Mouse (Mus musculus) heart, embryonic 13.5 days (tissue): ENCODE results near the gene Gmppb. TPM values are rescaled to one million over a fixed set of nuclear protein-coding genes. Genes with fewer than 3 reads are reported as not detected.

ENCODE experiments used
- microRNA-seq: library from miRNA; unstranded; fragments of <30 nt; microRNA quantifications from one replicate; pipeline ENCODE4, GENCODE M21; 2016
- polyA plus RNA-seq: library from polyadenylated mRNA; unstranded; fragments of >200 nt; fragmentation: Nextera tagmentation; extraction: Ambion mirVana; gene quantifications from 2 replicates; pipeline ENCODE4 v1.2.1, GENCODE M21; 2015

Gene Gmppb
- polyA plus RNA-seq, 1 experiment from 2014 or later = 21.4 TPM

Small RNA genes within 50 kb of the gene (microRNA-seq; reads per million reads assigned to microRNA genes)
- not detected for gene Mir7088

Other genes with a start within 250 kb of the Gmppb start
- gene Rbm6, start 176.0 kb upstream of the Gmppb start, polyA plus RNA-seq = 46.5 and 48.4 TPM in 2 replicates
- 8.1 and 9.1 TPM in 2 replicates for gene Mon1a, start 161.1 kb upstream of the Gmppb start, polyA plus RNA-seq
- 2.7 and 4.1 TPM in 2 replicates for gene Mst1r, start 142.4 kb upstream of the Gmppb start, polyA plus RNA-seq
- not detected in 2 replicates for gene Actl11, start 120.8 kb upstream of the Gmppb start, polyA plus RNA-seq
- 0.63 and 1.0 TPM in 2 replicates for gene Camkv, start 113.6 kb upstream of the Gmppb start, polyA plus RNA-seq
- gene Traip, start 99.1 kb upstream of the Gmppb start, polyA plus RNA-seq = 11.9 and 12.4 TPM in 2 replicates
- gene Uba7, start 73.7 kb upstream of the Gmppb start, polyA plus RNA-seq = 31.7 and 35.0 TPM in 2 replicates
- 3.8 and 4.6 TPM in 2 replicates for gene Gm20661, start 66.2 kb upstream of the Gmppb start, polyA plus RNA-seq
- gene Inka1, start 63.4 kb upstream of the Gmppb start, polyA plus RNA-seq = 50.6 and 52.7 TPM in 2 replicates
- 7.6 and 7.7 TPM in 2 replicates for gene Cdhr4, start 56.7 kb upstream of the Gmppb start, polyA plus RNA-seq
- gene Gm20662, start 52.9 kb upstream of the Gmppb start, polyA plus RNA-seq = 0.71 TPM in 1 of 2 replicates, not detected in the other
- gene Ip6k1, start 46.7 kb upstream of the Gmppb start, polyA plus RNA-seq = 37.0 and 40.7 TPM in 2 replicates
- gene Amigo3, start 3.9 kb downstream of the Gmppb start, polyA plus RNA-seq = 1.9 and 2.3 TPM in 2 replicates
- gene Mst1, start 31.2 kb downstream of the Gmppb start, polyA plus RNA-seq = 0.20 and 0.59 TPM in 2 replicates
- gene Rnf123, start 34.1 kb downstream of the Gmppb start, polyA plus RNA-seq = 29.4 and 30.9 TPM in 2 replicates
- 51.3 and 62.5 TPM in 2 replicates for gene Apeh, start 45.4 kb downstream of the Gmppb start, polyA plus RNA-seq
- gene Bsn, start 141.1 kb downstream of the Gmppb start, polyA plus RNA-seq = 0.32 and 0.36 TPM in 2 replicates
- gene Dag1, start 214.7 kb downstream of the Gmppb start, polyA plus RNA-seq = 136 and 138 TPM in 2 replicates
- 23.6 and 24.3 TPM in 2 replicates for gene Nicn1, start 241.2 kb downstream of the Gmppb start, polyA plus RNA-seq
- gene Amt, start 247.6 kb downstream of the Gmppb start, polyA plus RNA-seq = 10.9 and 12.9 TPM in 2 replicates